Mouse (Mus musculus) neural tube, embryonic 10.5 days (tissue): Measurements from ENCODE around the gene Arhgap1.

Experiments used
- DNase-seq: peaks from one replicate; pipeline ENCODE4 v3.0.0-alpha.2; 2017; ENCODE audit warnings: low spot score; ENCODE audit errors: extremely low spot score

Gene Arhgap1

DNA sequence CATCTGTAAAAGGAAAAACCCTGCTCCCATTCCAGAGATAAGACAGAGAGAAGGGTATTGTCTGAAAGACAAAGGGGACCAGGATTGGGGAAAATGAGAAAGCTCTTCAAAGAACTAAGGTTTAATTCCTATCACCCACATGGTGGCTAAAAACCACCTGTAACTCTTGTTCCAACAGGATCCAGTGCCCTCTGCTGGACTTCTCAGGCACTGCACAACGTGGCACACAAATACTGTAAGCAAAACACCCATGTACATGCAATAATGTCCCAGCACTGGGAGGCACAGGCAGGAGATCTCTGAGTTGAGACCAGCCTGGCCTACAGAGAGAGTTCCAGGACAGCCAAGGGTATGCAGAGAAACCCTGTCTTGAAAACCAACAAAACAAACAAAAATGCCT, 2.9 kb upstream of the Arhgap1 start:
- DNase-seq, result peak; percentile 59

GRCm38 (mm10) chr2:91649152-91649551, 508 bp upstream of the Arhgap1 start:
- no peak for DNase-seq

- no peak for DNase-seq
These were observed 818 bp downstream of the Arhgap1 start for GRCm38 (mm10) chr2:91650360-91650995.

DNA sequence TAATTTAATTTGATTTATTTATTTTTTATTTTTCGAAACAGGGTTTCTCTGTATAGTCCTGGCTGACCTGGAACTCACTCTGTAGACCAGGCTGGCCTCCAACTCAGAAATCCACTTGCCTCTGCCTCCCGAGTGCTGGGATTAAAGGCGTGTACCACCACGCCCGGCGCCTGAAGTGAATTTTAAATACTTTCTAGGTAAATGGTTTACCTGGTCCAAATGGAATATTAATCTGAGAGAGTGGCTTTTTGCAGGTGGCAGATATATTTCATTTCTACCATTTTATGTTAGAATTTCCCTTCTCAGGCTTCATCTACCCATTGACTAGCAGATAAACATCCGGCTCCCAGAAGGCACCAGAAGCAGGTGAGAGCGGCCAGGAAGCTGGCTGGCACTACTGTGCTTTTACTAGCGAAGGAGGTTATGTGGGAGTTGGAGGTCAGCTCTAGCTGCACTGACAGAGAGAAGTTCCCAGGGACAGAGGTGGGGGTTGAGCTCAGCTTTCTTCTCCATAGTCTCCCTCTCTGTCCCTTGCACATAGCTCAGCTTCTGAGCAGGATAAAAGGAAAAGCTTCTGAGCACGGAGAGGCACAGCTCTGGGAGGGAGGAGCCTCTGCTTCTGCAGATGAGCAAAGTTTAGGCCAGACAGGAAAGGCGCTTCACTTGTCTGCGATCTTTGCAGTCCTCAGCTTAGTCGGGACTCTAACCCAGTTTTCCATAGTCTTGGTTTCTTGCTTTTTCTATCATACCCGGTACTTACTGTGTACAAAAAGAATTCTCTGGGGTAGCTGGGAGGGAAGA, 2.0 kb downstream of the Arhgap1 start:
- DNase-seq, result no peak

GRCm38 (mm10) chr2:91652863-91653262, 3.2 kb downstream of the Arhgap1 start:
- DNase-seq, result no peak

GRCm38 (mm10) chr2:91655388-91655787, 5.7 kb downstream of the Arhgap1 start:
- no peak for DNase-seq

GRCm38 (mm10) chr2:91655827-91656226, 6.2 kb downstream of the Arhgap1 start:
- DNase-seq, result no peak

- no peak for DNase-seq
These were observed 7.1 kb downstream of the Arhgap1 start for GRCm38 (mm10) chr2:91656774-91657173.

- DNase-seq, result no peak
These were observed 10.0 kb downstream of the Arhgap1 start for GRCm38 (mm10) chr2:91659657-91660056.

GRCm38 (mm10) chr2:91660981-91661380, 11.3 kb downstream of the Arhgap1 start:
- no peak for DNase-seq

- no peak for DNase-seq
These were observed 15.1 kb downstream of the Arhgap1 start for GRCm38 (mm10) chr2:91664780-91665179.

- no peak for DNase-seq
These were observed 16.8 kb downstream of the Arhgap1 start for GRCm38 (mm10) chr2:91666386-91666910.

GRCm38 (mm10) chr2:91667747-91668146, 18.1 kb downstream of the Arhgap1 start:
- no peak for DNase-seq

DNA sequence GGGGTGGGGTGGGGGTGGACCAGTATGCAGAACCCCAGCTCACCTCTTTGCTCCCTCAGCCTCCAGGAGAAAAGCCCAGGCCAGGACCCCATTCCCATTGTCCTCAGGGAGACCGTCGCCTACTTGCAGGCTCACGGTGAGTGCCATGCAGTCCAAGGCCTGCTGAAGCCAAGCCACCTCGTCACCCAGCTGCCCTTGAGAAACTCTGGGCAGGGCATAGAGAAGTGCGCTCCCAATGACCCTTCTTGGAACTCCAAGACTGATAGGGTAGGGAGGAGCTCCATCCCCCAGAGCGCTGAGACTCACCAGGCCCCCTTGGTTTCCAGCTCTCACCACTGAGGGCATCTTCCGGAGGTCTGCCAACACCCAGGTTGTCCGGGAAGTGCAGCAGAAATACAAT, 19.7 kb downstream of the Arhgap1 start:
- no peak for DNase-seq

- DNase-seq, result no peak
These were observed 20.4 kb downstream of the Arhgap1 start for GRCm38 (mm10) chr2:91670038-91670437.

GRCm38 (mm10) chr2:91673587-91673986, 23.9 kb downstream of the Arhgap1 start:
- DNase-seq, result no peak

- DNase-seq, result no peak
These were observed 25.2 kb downstream of the Arhgap1 start for GRCm38 (mm10) chr2:91674895-91675294.

- no peak for DNase-seq
These were observed 26.8 kb downstream of the Arhgap1 start for GRCm38 (mm10) chr2:91676420-91676819.

DNA sequence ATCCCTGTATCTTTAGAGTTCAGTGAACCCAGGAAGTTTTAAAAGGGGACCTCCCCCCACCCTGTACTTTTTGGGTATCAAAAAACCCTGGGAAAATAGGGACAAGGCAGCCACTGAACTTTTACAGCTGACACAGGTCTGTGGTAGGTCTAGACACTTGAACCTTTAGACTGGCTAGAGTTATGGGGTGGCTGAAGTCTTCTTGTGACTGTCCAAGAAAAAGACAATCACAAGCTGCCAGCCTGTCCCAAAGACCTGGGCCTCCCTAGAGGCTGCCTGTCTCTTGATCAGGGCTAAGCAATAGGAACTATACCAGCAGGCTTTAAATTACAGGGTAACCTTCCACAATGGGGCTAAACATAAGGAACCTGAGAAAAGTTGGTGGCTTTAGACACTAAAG, 27.3 kb downstream of the Arhgap1 start:
- no peak for DNase-seq

GRCm38 (mm10) chr2:91682850-91683249, 33.2 kb downstream of the Arhgap1 start:
- DNase-seq, result no peak

DNA sequence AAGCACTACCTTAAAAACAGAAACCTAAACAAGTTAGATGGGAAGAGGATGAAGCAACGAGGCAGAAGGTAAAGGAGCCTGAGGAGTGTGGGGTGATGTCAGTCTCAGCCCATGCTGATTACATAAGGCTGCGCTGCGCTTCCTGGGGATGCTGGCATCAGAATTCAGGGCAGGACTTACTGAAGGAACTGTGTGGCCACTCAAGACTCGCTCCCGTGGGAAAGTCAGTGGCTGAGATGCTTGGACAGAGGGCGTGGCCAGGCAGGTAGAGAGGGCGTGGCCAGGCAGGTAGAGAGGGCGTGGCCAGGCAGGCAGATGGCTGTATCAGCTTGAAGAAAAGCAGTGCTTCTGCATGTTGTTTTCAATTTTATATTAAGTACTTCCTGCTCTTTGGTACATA, 34.3 kb downstream of the Arhgap1 start:
- no peak for DNase-seq

- DNase-seq, result no peak
These were observed 39.8 kb downstream of the Arhgap1 start for GRCm38 (mm10) chr2:91689452-91689851.
